30 mouse cellular contexts compared by ENCODE assay signal in genomic region chr13:29081064-29081463, GRCm38 (mm10).
DNase-seq lines count a peak whose midpoint lies in the region; ATAC-seq lines count a peak whose summit lies in the region.
"Had no signal": no experiment of that assay in that cellular context is flagged by ENCODE, and none has a peak within 500 bp of the region (broad histone marks: within the 10 kb centered on the region; RNA-seq: fewer than 3 reads in every experiment).

No protein-coding gene starts in this region.

- no peak for ATAC-seq in midbrain, embryonic 11.5 days (ENCODE audit: low FRiP score)
- ATAC-seq in midbrain, embryonic 15.5 days (replicated peaks) = no peak
- ATAC-seq: activated CD4-positive, CD25-positive, alpha-beta regulatory T cell, adult 4 months; forebrain, postnatal 0 days; hindbrain, embryonic 16.5 days; midbrain, embryonic 16.5 days had no signal

- H3K27ac ChIP-seq in midbrain, embryonic 11.5 days (ENCODE audit: low read depth, low read length) = no peak overlapping the region
- H3K27ac ChIP-seq in midbrain, embryonic 15.5 days = no peak overlapping the region
- no peak overlapping the region for H3K27ac ChIP-seq in embryonic facial prominence, embryonic 10.5 days (replicated peaks)
- H3K27ac ChIP-seq: embryonic facial prominence, embryonic 13.5 days; forebrain, embryonic 12.5 days; heart, embryonic 15.5 days; left cerebral cortex, adult 2 months; limb, embryonic 12.5 days; macrophage; stomach, postnatal 0 days had no signal

- H3K36me3 ChIP-seq in midbrain, embryonic 11.5 days (ENCODE audit: control insufficient read depth, insufficient read depth, low read length) = no peaks in the 10 kb centered on the region
- no peaks in the 10 kb centered on the region for H3K36me3 ChIP-seq in midbrain, embryonic 15.5 days (replicated peaks)
- no peaks in the 10 kb centered on the region for H3K36me3 ChIP-seq in embryonic facial prominence, embryonic 10.5 days (replicated peaks)
- H3K36me3 ChIP-seq: embryonic facial prominence, embryonic 13.5 days; forebrain, embryonic 12.5 days; heart, embryonic 15.5 days; limb, embryonic 12.5 days had no signal

- no peaks in the 10 kb centered on the region for H3K9me3 ChIP-seq in midbrain, embryonic 11.5 days (ENCODE audit: control insufficient read depth, low read length)
- H3K9me3 ChIP-seq in midbrain, embryonic 15.5 days = no peaks in the 10 kb centered on the region
- no peaks in the 10 kb centered on the region for H3K9me3 ChIP-seq in embryonic facial prominence, embryonic 10.5 days
- H3K9me3 ChIP-seq: embryonic facial prominence, embryonic 13.5 days; forebrain, embryonic 12.5 days; heart, embryonic 15.5 days; limb, embryonic 12.5 days had no signal

- H3K4me1 ChIP-seq in midbrain, embryonic 11.5 days (ENCODE audit: control insufficient read depth, insufficient read depth, low read length) = peaks cover 2% of the 10 kb centered on the region; the same call in 1 of the 2 replicates
- H3K4me1 ChIP-seq in midbrain, embryonic 15.5 days = no peaks in the 10 kb centered on the region
- H3K4me1 ChIP-seq in embryonic facial prominence, embryonic 10.5 days = peaks cover 9% of the 10 kb centered on the region; the same call in 1 of the 2 replicates
- H3K4me1 ChIP-seq: forebrain, embryonic 12.5 days had no signal

- 22% methylated on average over 2 of the region's 2 CpGs for WGBS in midbrain, embryonic 11.5 days
- WGBS in midbrain, embryonic 15.5 days = 36% methylated on average over 2 of the region's 2 CpGs
- WGBS in embryonic facial prominence, embryonic 10.5 days = 23% methylated on average over 2 of the region's 2 CpGs

- H3K27me3 ChIP-seq in midbrain, embryonic 11.5 days (ENCODE audit: control insufficient read depth, insufficient read depth, low read length) = no peaks in the 10 kb centered on the region
- H3K27me3 ChIP-seq in midbrain, embryonic 15.5 days (replicated peaks) = no peaks in the 10 kb centered on the region
- H3K27me3 ChIP-seq in embryonic facial prominence, embryonic 10.5 days (replicated peaks; ENCODE audit: low read depth, poor library complexity, severe bottlenecking) = no peaks in the 10 kb centered on the region
- H3K27me3 ChIP-seq: embryonic facial prominence, embryonic 13.5 days; forebrain, embryonic 12.5 days; heart, embryonic 15.5 days; limb, embryonic 12.5 days had no signal

- peak; percentile 1 for DNase-seq in kidney, adult 9 months
- no peak for DNase-seq in kidney, adult 11 months
- DNase-seq in midbrain, embryonic 11.5 days (ENCODE audit: low spot score, missing footprints) = peak; percentile 82
- DNase-seq in embryonic facial prominence, embryonic 10.5 days (ENCODE audit: low spot score) = peak; percentile 12
- peak; percentile 29 for DNase-seq in yolk sac, embryonic 10.5 days (ENCODE audit: low spot score)
- no peak for DNase-seq in adrenal gland, postnatal 14 days
- DNase-seq in cerebellum, adult 11-12 months = no peak
- DNase-seq: adrenal gland, adult 2 months; B cell, adult 2 months; cerebellum, adult 9-10 months; cerebellum, postnatal 36 days; forebrain, postnatal 0 days; gastrocnemius, postnatal 10 days; kidney, postnatal 14 days; lung, postnatal 10 days; right cerebral cortex, adult 18-20 months; thymus, adult 2 months had no signal

- H3K4me2 ChIP-seq in midbrain, embryonic 11.5 days = no peak overlapping the region
- H3K4me2 ChIP-seq in midbrain, embryonic 15.5 days = no peak overlapping the region
- H3K4me2 ChIP-seq: embryonic facial prominence, embryonic 13.5 days; forebrain, embryonic 12.5 days; heart, embryonic 15.5 days; limb, embryonic 12.5 days; liver, embryonic 11.5 days had no signal

- no peak overlapping the region for H3K4me3 ChIP-seq in midbrain, embryonic 11.5 days (ENCODE audit: low read depth, low read length)
- H3K4me3 ChIP-seq in midbrain, embryonic 15.5 days = no peak overlapping the region
- H3K4me3 ChIP-seq in embryonic facial prominence, embryonic 10.5 days = no peak overlapping the region
- H3K4me3 ChIP-seq: embryonic facial prominence, embryonic 13.5 days; erythroblast, embryonic 14.5 days; forebrain, embryonic 12.5 days; heart, embryonic 15.5 days; left cerebral cortex, adult 2 months; limb, embryonic 12.5 days had no signal

- no peak overlapping the region for H3K9ac ChIP-seq in midbrain, embryonic 11.5 days (ENCODE audit: low read length)
- no peak overlapping the region for H3K9ac ChIP-seq in midbrain, embryonic 15.5 days
- H3K9ac ChIP-seq: embryonic facial prominence, embryonic 13.5 days; forebrain, embryonic 12.5 days; forebrain, postnatal 0 days; heart, embryonic 15.5 days; limb, embryonic 12.5 days had no signal

Comparison
In these comparisons a context has a peak if more than half of its experiments do, and no peak if none do; other contexts are left out.
1. DNase-seq: peak in kidney, adult 9 months (single experiment), midbrain, embryonic 11.5 days (single experiment), embryonic facial prominence, embryonic 10.5 days (single experiment) and yolk sac, embryonic 10.5 days (single experiment); none in kidney, adult 11 months (single experiment), adrenal gland, postnatal 14 days (single experiment) and cerebellum, adult 11-12 months (single experiment).